ENCODE assay signal across 43 mouse cellular contexts in the genomic region with DNA sequence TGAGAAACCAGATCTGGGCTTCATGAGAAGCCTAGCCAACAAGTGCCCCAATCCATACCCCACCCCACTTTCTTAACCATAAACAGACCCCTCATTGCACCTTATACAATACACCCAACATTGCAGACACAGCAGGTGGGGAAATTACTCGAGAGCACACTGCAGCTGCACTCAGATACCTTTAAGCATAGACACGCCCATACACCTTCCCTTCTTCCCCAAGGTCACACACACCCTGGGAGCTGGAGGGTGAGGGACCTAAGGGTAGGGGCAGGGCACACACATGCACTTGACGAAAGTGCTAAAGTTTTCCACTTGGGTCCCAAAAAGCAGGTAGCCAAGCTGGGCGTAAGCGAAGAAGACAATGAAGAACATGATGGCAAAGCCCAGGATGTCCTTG. TPM values are rescaled to one million over a fixed set of nuclear protein-coding genes. Genes with fewer than 3 reads are reported as not detected.
"Had no signal": no experiment of that assay in that cellular context is flagged by ENCODE, and none has a peak within 500 bp of the region (broad histone marks: within the 10 kb centered on the region; RNA-seq: fewer than 3 reads in every experiment).

No protein-coding gene starts in this region.

- H3K27ac ChIP-seq: heart, embryonic 13.5 days; heart, embryonic 15.5 days; hindbrain, embryonic 10.5 days; hindbrain, embryonic 12.5 days; hindbrain, embryonic 13.5 days; hindbrain, embryonic 14.5 days; hindbrain, embryonic 15.5 days; hindbrain, postnatal 0 days; intestine, embryonic 15.5 days; kidney, embryonic 15.5 days; kidney, postnatal 0 days; layer of hippocampus, adult 2 months; left cerebral cortex, adult 2 months had no signal

- DNase-seq: heart, postnatal 10 days; heart, postnatal 36 days; heart, postnatal 4 days; kidney, adult 11 months; kidney, adult 18-20 months; kidney, adult 2 months; kidney, adult 8-10 months; kidney, adult 9 months; kidney, postnatal 10 days; kidney, postnatal 14 days; kidney, postnatal 36 days; kidney, postnatal 4 days; layer of hippocampus, adult 9-11 months; layer of hippocampus, postnatal 36 days had no signal

- H3K9ac ChIP-seq: heart, embryonic 12.5 days; heart, embryonic 13.5 days; heart, embryonic 15.5 days; hindbrain, embryonic 12.5 days; hindbrain, embryonic 13.5 days; hindbrain, embryonic 14.5 days; hindbrain, embryonic 15.5 days; intestine, embryonic 15.5 days; kidney, embryonic 15.5 days had no signal

- H3K36me3 ChIP-seq: heart, embryonic 12.5 days; heart, embryonic 13.5 days; heart, embryonic 15.5 days; hindbrain, embryonic 10.5 days; hindbrain, embryonic 12.5 days; hindbrain, embryonic 13.5 days; hindbrain, embryonic 15.5 days; intestine, embryonic 15.5 days; kidney, embryonic 15.5 days had no signal

- ATAC-seq: hindbrain, embryonic 16.5 days; hindbrain, postnatal 0 days; inflammation-experienced regulatory T-cells, adult 6 months; intestine, embryonic 15.5 days; intestine, embryonic 16.5 days; intestine, postnatal 0 days had no signal

- H3K4me3 ChIP-seq: heart, embryonic 12.5 days; heart, embryonic 13.5 days; heart, embryonic 15.5 days; hindbrain, embryonic 10.5 days; hindbrain, embryonic 12.5 days; hindbrain, embryonic 13.5 days; hindbrain, embryonic 15.5 days; intestine, embryonic 15.5 days; kidney, embryonic 15.5 days; layer of hippocampus, adult 2 months; left cerebral cortex, adult 2 months had no signal

- H3K4me2 ChIP-seq: heart, embryonic 11.5 days; heart, embryonic 12.5 days; heart, embryonic 13.5 days; heart, embryonic 15.5 days; hindbrain, embryonic 12.5 days; hindbrain, embryonic 13.5 days; hindbrain, embryonic 14.5 days; hindbrain, embryonic 15.5 days; intestine, embryonic 15.5 days; kidney, embryonic 15.5 days had no signal

- H3K4me1 ChIP-seq: heart, embryonic 12.5 days; heart, embryonic 13.5 days; heart, embryonic 15.5 days; hindbrain, embryonic 10.5 days; hindbrain, embryonic 12.5 days; hindbrain, embryonic 13.5 days; hindbrain, embryonic 15.5 days; intestine, embryonic 15.5 days; kidney, embryonic 15.5 days had no signal

- H3K9me3 ChIP-seq: heart, embryonic 12.5 days; heart, embryonic 13.5 days; heart, embryonic 15.5 days; hindbrain, embryonic 10.5 days; hindbrain, embryonic 12.5 days; hindbrain, embryonic 13.5 days; hindbrain, embryonic 15.5 days; intestine, embryonic 15.5 days; kidney, embryonic 15.5 days had no signal

RNA-seq across cellular contexts. Expression of gene Pkd2l1, which starts 38.5 kb away (rescaled TPM):
- total RNA-seq: heart, postnatal 10 days; heart, postnatal 25 days; heart, postnatal 36 days; heart, postnatal 4 days; hematopoietic stem cell, adult 5-6 weeks; layer of hippocampus, postnatal 14 days; left cerebral cortex, postnatal 10 days had no signal
- polyA plus RNA-seq: heart, embryonic 11.5 days; heart, embryonic 12.5 days; heart, embryonic 14.5 days; heart, embryonic 15.5 days; heart, embryonic 16.5 days; heart, postnatal 0 days; intestine, embryonic 15.5 days; intestine, embryonic 16.5 days; intestine, postnatal 0 days; kidney, embryonic 14.5 days; kidney, embryonic 16.5 days had no signal

RNA-seq across cellular contexts. Expression of gene Scd3, which starts 49.3 kb away (rescaled TPM):
- total RNA-seq: heart, postnatal 25 days; heart, postnatal 36 days; heart, postnatal 4 days had no signal
- polyA plus RNA-seq: heart, embryonic 12.5 days; inflammation-experienced regulatory T-cells, adult 6 months; intestine, postnatal 0 days; large intestine, adult 2 months had no signal
